Mouse (Mus musculus): ENCODE data around the gene Cnot11.
A peak's percentile ranks its signal among the peaks of the same experiment; 100 is the strongest.

The Cnot11 gene

GRCm38 (mm10) chr1:39533917-39534316 is 875 bp upstream of the Cnot11 start:
- no peak for DNase-seq (ENCODE audit: extremely low read depth, low read depth, low spot score)

GRCm38 (mm10) chr1:39535515-39536311 is 921 bp downstream of the Cnot11 start:
- DNase-seq (ENCODE audit: extremely low read depth, low read depth, low spot score), result peak; percentile 66

GRCm38 (mm10) chr1:39536701-39537100 is 1.9 kb downstream of the Cnot11 start:
- DNase-seq (ENCODE audit: extremely low read depth, low read depth, low spot score), result no peak

GRCm38 (mm10) chr1:39537631-39538380 is 3.0 kb downstream of the Cnot11 start:
- no peak for DNase-seq (ENCODE audit: extremely low read depth, low read depth, low spot score)

GRCm38 (mm10) chr1:39540592-39540991 is 5.8 kb downstream of the Cnot11 start:
- DNase-seq (ENCODE audit: extremely low read depth, low read depth, low spot score), result no peak

GRCm38 (mm10) chr1:39545589-39545988 is 10.8 kb downstream of the Cnot11 start:
- DNase-seq (ENCODE audit: extremely low read depth, low read depth, low spot score), result no peak

- DNase-seq (ENCODE audit: extremely low read depth, low read depth, low spot score), result no peak
Observed at GRCm38 (mm10) chr1:39546160-39546866, 11.5 kb downstream of the Cnot11 start.

- DNase-seq (ENCODE audit: extremely low read depth, low read depth, low spot score), result no peak
Observed at GRCm38 (mm10) chr1:39547238-39547637, 12.4 kb downstream of the Cnot11 start.

- DNase-seq (ENCODE audit: extremely low read depth, low read depth, low spot score), result no peak
Observed at GRCm38 (mm10) chr1:39549831-39550230, 15.0 kb downstream of the Cnot11 start.

- no peak for DNase-seq (ENCODE audit: extremely low read depth, low read depth, low spot score)
Observed at GRCm38 (mm10) chr1:39555556-39556415, 21.0 kb downstream of the Cnot11 start.

GRCm38 (mm10) chr1:39559009-39559408 is 24.2 kb downstream of the Cnot11 start:
- DNase-seq (ENCODE audit: extremely low read depth, low read depth, low spot score), result no peak

- DNase-seq (ENCODE audit: extremely low read depth, low read depth, low spot score), result no peak
Observed at GRCm38 (mm10) chr1:39561920-39562319, 27.1 kb downstream of the Cnot11 start.

GRCm38 (mm10) chr1:39563161-39563560 is 28.4 kb downstream of the Cnot11 start:
- DNase-seq (ENCODE audit: extremely low read depth, low read depth, low spot score), result no peak

GRCm38 (mm10) chr1:39564603-39565002 is 29.8 kb downstream of the Cnot11 start:
- no peak for DNase-seq (ENCODE audit: extremely low read depth, low read depth, low spot score)

GRCm38 (mm10) chr1:39568079-39568478 is 33.3 kb downstream of the Cnot11 start:
- DNase-seq (ENCODE audit: extremely low read depth, low read depth, low spot score), result no peak

GRCm38 (mm10) chr1:39571653-39572052 is 36.9 kb downstream of the Cnot11 start:
- no peak for DNase-seq (ENCODE audit: extremely low read depth, low read depth, low spot score)

GRCm38 (mm10) chr1:39573890-39574289 is 39.1 kb downstream of the Cnot11 start:
- DNase-seq (ENCODE audit: extremely low read depth, low read depth, low spot score), result no peak

GRCm38 (mm10) chr1:39575778-39576375 is 41.1 kb downstream of the Cnot11 start:
- no peak for DNase-seq (ENCODE audit: extremely low read depth, low read depth, low spot score)

- no peak for DNase-seq (ENCODE audit: extremely low read depth, low read depth, low spot score)
Observed at GRCm38 (mm10) chr1:39576431-39577243, 41.8 kb downstream of the Cnot11 start.
